In genomic region chr19:24621610-24622220, GRCm38 (mm10) we compare ENCODE assay signal across 8 mouse cellular contexts. TPM values are rescaled to one million over a fixed set of nuclear protein-coding genes. Genes with fewer than 3 reads are reported as not detected.
DNase-seq lines count a peak whose midpoint lies in the region; ATAC-seq and TF ChIP-seq lines count a peak whose summit lies in the region.

No protein-coding gene starts in this region.

- H3K4me2 ChIP-seq in lung, postnatal 0 days (replicated peaks; ENCODE audit: low read depth, low read length), result no peak overlapping the region

- no peak for TF ChIP-seq EP300 in lung, postnatal 0 days (IDR thresholded peaks at IDR 0.05)

- no peaks in the 10 kb centered on the region for H3K36me3 ChIP-seq in E14TG2a.4 (ENCODE audit: insufficient read depth, low read length)
- H3K36me3 ChIP-seq in embryonic facial prominence, embryonic 10.5 days (replicated peaks), result no peaks in the 10 kb centered on the region
- H3K36me3 ChIP-seq in lung, postnatal 0 days (ENCODE audit: insufficient read depth, low read length), result no peaks in the 10 kb centered on the region

- peaks cover 12% of the 10 kb centered on the region for H3K4me1 ChIP-seq in E14TG2a.4 (replicated peaks; ENCODE audit: low read depth, low read length)
- no peaks in the 10 kb centered on the region for H3K4me1 ChIP-seq in embryonic facial prominence, embryonic 10.5 days
- H3K4me1 ChIP-seq in lung, postnatal 0 days (ENCODE audit: insufficient read depth, low read depth, low read length), result no peaks in the 10 kb centered on the region

- 35% methylated on average over 8 of the region's 8 CpGs for WGBS in embryonic facial prominence, embryonic 10.5 days
- 27% methylated on average over 8 of the region's 8 CpGs for WGBS in large intestine, adult 2 months
- 31% methylated on average over 8 of the region's 8 CpGs for WGBS in lung, postnatal 0 days

- peak; percentile 92 for TF ChIP-seq CTCF in E14TG2a.4 (conservative IDR thresholded peaks at IDR 0.05; ENCODE audit: low read length)
- TF ChIP-seq CTCF in lung, postnatal 0 days (IDR thresholded peaks at IDR 0.05), result peak; percentile 87

- H3K27me3 ChIP-seq in E14TG2a.4 (ENCODE audit: insufficient read depth, low read length), result peaks cover 8% of the 10 kb centered on the region
- no peaks in the 10 kb centered on the region for H3K27me3 ChIP-seq in embryonic facial prominence, embryonic 10.5 days (replicated peaks; ENCODE audit: low read depth, poor library complexity, severe bottlenecking)
- H3K27me3 ChIP-seq in lung, postnatal 0 days (replicated peaks; ENCODE audit: insufficient read depth, low read length), result no peaks in the 10 kb centered on the region

- no peak overlapping the region for H3K4me3 ChIP-seq in E14TG2a.4 (replicated peaks; ENCODE audit: low read length)
- H3K4me3 ChIP-seq in embryonic facial prominence, embryonic 10.5 days, result no peak overlapping the region
- H3K4me3 ChIP-seq in lung, postnatal 0 days (ENCODE audit: low read depth, low read length), result no peak overlapping the region

- DNase-seq in adrenal gland, postnatal 10 days, result peak; percentile 84
- DNase-seq in embryonic facial prominence, embryonic 10.5 days (ENCODE audit: low spot score), result peak; percentile 85
- peak; percentile 57 for DNase-seq in heart, adult 8-10 months (ENCODE audit: low spot score)
- DNase-seq in large intestine, adult 2 months (ENCODE audit: low read depth, low spot score), result peak; percentile 53
- peak; percentile 79 for DNase-seq in lung, postnatal 0 days (ENCODE audit: low spot score)
- peak; percentile 32 for DNase-seq in retina, adult 2 months (ENCODE audit: low read depth, low spot score)
- peak; percentile 76 for DNase-seq in thymus, postnatal 14 days

- no peaks in the 10 kb centered on the region for H3K9me3 ChIP-seq in E14TG2a.4 (ENCODE audit: low read length)
- no peaks in the 10 kb centered on the region for H3K9me3 ChIP-seq in embryonic facial prominence, embryonic 10.5 days
- H3K9me3 ChIP-seq in lung, postnatal 0 days (ENCODE audit: low read length), result no peaks in the 10 kb centered on the region

- peak; percentile 62 for ATAC-seq in lung, postnatal 0 days

- H3K9ac ChIP-seq in lung, postnatal 0 days (replicated peaks; ENCODE audit: low read depth), result no peak overlapping the region

- H3K27ac ChIP-seq in embryonic facial prominence, embryonic 10.5 days (replicated peaks), result no peak overlapping the region
- H3K27ac ChIP-seq in lung, postnatal 0 days (ENCODE audit: low read length), result no peak overlapping the region

RNA-seq across cellular contexts. Expression of gene Tmem252, which starts 52.1 kb away (rescaled TPM):
- under 1 TPM; 0.24 to 0.51 TPM for total RNA-seq in adrenal gland, postnatal 10 days (2021)
- 0.19 and 0.26 TPM in 2 replicates for polyA plus RNA-seq in embryonic facial prominence, embryonic 10.5 days (2016; fragmentation: Nextera tagmentation; extraction: Ambion mirVana)
- total RNA-seq in heart, adult 8-10 months (2022), result under 1 TPM in 3 of 4 experiments, not detected in 1; 0.09 to 0.11 (median 0.09) TPM
- polyA plus RNA-seq in large intestine, adult 2 months (2012; rRNA removed), result 10.9 and 11.6 TPM in 2 replicates
- polyA plus RNA-seq in lung, postnatal 0 days (2015; fragmentation: Nextera tagmentation; extraction: Ambion mirVana), result 4.5 and 6.2 TPM in 2 replicates

Comparison
In these comparisons a context has a peak if more than half of its experiments do, and no peak if none do; other contexts are left out.
1. DNase-seq: peak in every context shown above with its lines; median percentile 85 in embryonic facial prominence, embryonic 10.5 days; 84 in adrenal gland, postnatal 10 days; 79 in lung, postnatal 0 days; 76 in thymus, postnatal 14 days; 57 in heart, adult 8-10 months; 53 in large intestine, adult 2 months; 32 in retina, adult 2 months.